Mouse (Mus musculus) 3T3-L1 (cell line): Measurements from ENCODE around the gene Col15a1.

Source experiments
- DNase-seq: peaks from one replicate; pipeline ENCODE4 v3.0.0-alpha.2; 2015; ENCODE audit warnings: low read depth, low spot score

The Col15a1 gene

GRCm38 (mm10) chr4:47207969-47208420 is at the start of gene Col15a1:
Gene Col15a1, plus strand, starts transcription at chr4:47208161.
- DNase-seq, result no peak

- no peak for DNase-seq
Measured at GRCm38 (mm10) chr4:47161103-47161755, 46.7 kb upstream of the Col15a1 start.

DNA sequence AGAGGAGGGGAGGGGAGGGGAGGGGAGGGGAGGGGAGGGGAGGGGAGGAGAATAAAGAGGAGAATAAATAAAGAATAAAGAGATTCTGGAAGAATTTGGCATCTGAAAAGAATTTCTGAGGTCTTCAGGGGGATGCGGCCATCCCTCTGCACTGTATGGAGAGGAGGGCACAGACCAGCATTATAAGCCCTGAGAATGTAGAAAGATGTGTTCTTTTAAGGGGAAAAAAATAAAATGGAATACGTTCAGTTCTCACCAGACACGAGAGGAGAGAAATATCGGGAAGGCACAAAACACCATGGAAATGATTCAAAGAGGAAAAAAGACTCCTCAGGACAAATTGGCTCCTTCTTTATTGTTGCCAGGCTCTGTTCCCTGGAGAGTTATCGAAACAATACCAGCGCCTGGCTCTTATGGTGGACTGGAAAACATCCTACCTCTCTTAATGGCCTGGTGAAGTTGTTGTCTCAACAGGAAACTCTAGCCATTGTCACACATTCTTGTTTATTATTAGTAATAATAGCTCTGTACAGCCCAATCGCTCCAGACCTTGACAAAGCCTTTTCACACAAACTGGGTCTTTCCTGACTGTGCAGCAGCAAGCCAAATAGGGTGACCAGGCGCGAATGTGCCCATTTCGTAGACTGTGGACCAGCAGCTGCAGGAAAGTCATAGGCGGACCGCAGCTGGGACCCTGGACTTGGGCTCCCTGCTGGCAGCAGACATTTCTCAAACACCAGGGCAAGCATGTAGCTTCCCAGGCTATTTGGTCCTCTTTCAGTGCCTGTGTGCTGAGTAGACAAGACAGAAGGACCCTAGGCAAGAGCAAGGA is 46.0 kb upstream of the Col15a1 start:
- no peak for DNase-seq

DNA sequence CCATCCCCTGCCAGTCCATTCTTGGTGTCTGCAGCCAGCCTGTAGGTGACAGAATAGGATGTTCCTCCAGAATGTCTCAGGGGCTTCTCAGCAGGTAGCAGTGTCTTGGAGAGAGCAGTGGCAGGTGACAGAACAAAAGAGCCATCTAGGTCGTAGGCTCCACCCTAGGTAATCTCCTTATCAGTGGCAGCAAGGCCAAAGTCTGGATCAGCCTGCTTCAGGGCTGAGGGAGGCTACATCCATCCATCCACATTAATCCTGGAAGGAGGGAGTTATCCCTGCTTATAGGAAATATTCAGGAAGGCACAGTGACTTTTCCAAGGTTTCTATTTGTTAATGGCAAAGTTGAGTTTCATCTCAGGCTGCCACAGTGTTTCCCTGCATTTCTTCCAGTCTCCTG is 35.6 kb upstream of the Col15a1 start:
- DNase-seq, result no peak

DNA sequence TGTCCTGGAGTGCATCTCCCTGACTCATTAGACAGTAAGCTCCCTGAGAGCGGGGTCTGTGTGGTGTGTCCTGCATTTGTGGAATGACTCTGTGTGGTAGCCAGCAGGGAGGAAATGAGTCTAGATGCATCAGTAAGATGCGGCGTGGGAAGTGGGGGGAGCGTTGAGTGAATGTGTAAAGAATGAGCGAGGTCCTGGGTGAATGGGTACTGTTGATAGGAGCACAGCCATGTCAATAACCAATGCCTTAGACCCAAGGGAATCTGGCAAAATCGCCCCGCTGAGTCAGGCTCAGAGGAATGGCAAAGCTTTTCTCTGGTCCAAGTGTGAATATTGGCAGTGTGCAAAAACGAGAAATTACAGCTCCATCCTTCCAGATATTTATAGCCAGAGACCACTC is 30.9 kb upstream of the Col15a1 start:
- peak; percentile 40 for DNase-seq

DNA sequence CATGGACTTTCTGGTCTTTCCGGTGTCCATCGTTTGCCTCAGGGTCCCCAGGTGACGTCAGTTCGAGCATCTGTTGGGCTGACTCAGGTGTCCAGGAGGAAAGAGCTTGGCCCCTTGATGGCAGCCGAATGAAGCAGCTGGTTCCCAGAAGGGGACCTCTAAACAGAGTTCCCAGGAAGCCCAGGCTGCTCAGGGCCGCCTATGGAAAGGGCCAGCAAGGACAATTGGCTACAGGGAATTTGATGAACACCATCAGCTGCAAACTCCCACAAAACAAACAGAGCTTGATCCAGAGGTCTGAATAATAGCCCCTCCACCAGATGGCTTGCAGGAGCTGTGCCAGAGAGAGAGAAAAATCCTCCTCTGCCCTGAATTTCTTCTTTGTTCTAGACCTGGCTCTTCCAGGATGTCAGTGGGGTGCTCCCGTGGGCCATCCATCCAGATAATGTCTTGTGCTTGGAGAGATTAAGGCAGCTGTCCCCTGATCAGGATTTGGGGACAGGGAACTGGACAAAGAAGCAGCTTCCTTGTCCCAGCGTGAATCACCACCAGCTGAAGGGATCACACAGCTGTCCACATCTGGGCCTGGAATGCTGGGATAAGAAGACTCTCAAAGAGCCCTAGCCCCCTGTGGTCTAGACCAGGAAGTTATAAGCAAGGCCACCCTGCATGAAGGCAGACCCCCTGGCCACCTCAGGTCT is 29.6 kb upstream of the Col15a1 start:
- DNase-seq, result no peak

- DNase-seq, result no peak
Measured at GRCm38 (mm10) chr4:47179535-47179934, 28.4 kb upstream of the Col15a1 start.

DNA sequence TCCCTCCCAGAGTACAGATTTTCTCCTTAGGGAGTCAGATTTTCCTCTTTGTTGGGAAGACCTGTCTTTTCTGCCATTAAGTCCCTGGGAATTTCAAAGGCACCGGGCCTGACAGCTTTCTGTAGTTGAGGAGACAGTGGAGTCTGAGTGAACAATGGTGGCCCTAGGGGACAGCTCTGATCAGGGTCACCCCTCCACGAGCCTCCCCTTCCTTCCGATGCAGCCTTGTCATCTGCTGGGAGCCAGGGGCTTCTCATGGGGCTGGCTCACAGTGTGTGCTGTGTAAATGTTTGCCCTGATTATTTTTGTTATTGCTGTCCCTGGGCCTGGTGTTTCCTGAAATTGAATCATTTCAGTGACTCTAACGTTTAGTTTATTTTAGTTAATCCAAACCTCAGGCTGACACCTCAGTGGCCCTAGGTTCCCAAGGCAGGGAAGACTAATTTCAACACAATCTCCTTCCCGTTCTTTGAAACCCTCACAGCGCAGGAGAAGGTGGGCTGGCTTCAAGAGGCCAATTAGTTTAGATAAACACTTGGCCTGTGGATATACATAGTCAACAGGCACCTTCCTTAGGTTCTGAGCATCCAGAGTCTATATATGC is 23.8 kb upstream of the Col15a1 start:
- no peak for DNase-seq

DNA sequence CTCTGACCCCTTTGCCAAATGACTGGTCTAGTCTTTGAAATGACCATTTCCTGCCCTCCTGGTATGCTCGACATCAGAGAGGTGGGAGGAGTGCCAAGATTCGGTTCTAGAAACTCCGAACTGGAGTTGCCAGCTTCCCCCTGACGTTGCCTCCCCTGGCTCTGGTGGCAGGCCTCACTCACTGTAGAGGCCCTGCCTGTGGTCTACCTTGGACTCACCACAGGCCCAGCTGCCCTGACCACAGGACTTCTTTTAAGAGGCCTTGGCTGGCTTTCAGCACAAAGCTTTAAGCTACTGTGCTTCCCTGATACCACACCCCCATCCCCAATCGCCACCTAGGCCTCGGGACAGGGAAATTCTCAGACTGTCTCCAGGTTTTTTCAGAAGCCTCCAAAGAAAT is 21.4 kb upstream of the Col15a1 start:
- peak; percentile 29 for DNase-seq

GRCm38 (mm10) chr4:47196173-47196572 is 11.8 kb upstream of the Col15a1 start:
- DNase-seq, result peak; percentile 44

- DNase-seq, result no peak
Measured at GRCm38 (mm10) chr4:47203643-47204042, 4.3 kb upstream of the Col15a1 start.

- no peak for DNase-seq
Measured at GRCm38 (mm10) chr4:47205846-47206245, 2.1 kb upstream of the Col15a1 start.

DNA sequence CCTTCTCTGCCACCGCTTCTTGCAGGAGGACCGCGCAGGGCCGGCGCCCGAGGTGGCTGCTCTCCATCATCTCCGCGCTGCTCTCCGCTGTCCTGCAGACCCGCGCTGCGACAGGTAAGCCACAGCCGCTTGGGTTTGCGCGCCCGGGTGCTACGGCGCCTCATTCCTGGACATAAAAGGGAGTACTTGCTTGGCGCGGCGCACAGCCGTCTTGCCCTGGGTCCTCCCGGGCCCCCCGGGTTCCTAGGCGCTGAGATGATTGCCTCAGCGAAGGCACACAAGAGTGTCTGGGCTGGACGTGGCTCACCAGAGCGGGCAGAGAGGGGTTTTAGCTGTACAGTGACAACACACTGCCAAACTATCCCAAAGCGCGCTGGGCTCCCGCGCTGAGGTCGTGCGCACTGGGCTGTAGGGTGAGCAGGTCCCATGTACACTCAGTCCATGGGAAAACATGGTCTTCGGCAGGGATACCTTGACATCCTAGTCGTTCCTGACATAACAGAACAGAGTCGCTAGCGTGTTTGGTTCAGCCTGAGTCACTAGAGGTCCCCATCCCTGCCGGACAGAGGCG is 545 bp downstream of the Col15a1 start:
- no peak for DNase-seq

DNA sequence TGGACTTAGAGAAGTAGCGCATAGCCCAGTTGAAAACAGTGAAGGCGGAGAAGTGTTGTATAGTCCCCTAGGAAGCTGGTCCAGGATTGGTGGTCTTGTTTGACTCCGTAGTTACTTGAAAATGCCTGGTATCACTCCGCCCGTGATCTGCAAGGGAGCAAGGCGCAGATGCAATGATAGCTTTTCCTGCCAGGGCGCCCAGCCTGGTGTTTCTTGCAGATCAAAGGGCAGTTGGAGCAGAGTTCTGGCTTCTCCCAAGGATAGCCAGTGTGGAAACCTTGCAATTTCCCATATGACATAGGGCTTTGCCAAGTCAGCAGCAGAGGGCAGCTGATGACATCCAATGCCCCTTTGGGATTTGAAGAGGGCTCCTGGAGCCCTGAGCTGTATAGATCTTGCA is 1.5 kb downstream of the Col15a1 start:
- no peak for DNase-seq

GRCm38 (mm10) chr4:47218828-47219227 is 10.9 kb downstream of the Col15a1 start:
- peak; percentile 81 for DNase-seq

- no peak for DNase-seq
Measured at GRCm38 (mm10) chr4:47219393-47219792, 11.4 kb downstream of the Col15a1 start.

DNA sequence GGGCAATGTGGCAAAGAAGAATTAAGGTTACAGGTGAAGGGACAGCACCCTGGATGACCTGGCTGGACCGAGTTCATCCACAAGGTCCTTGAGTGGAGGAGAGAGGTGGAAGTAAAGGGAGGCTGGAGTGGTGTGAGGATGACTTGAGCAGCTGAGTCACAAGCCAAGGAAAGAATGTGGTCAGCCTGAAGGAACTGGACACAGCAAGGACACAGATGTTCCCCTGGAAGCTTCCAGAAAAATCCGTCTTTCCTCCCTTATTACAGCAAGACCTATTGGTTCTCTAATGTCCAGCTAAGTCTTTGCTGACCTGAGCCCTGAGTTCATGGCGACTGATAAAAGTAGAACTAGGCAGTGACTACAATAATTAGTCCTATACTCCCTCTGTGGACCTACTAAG is 12.6 kb downstream of the Col15a1 start:
- no peak for DNase-seq

DNA sequence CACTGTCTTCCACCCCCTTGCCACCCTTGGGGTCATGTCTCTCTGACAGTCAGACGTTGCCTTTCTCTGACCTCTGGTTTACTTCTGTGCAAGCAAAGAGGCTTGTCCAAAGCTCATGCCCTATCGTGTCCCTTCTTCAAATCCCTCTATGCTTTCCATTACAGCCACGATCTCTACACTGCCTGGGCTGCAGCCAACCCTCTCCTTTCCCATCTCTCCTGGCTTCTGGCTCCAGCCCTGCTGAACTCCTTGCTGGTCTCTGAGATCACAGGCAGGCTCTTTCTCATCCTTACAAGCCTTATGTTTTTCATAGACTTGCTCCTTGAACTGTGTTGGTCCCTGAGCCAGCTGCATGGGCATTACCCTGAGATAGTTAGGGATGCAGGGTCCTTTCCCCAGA is 14.2 kb downstream of the Col15a1 start:
- DNase-seq, result no peak

DNA sequence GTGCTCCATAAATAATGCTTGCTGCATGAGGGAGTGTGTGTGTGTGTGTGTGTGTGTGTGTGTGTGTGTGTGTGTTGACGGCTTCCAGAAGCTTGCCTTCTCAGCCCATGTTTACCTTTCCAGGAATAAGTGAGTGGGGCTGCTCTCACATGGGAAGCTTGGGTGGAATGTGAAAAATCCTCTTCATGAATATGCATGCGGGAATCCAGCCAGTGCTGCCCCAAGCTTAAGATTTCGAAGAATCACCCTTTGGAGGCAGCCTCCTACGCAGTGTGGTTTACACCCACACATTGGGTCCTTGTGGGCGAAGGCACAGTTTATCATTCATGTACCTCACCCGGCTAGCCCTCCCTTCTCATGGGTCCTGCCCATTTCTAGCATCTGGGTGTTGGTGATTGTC is 18.0 kb downstream of the Col15a1 start:
- no peak for DNase-seq

DNA sequence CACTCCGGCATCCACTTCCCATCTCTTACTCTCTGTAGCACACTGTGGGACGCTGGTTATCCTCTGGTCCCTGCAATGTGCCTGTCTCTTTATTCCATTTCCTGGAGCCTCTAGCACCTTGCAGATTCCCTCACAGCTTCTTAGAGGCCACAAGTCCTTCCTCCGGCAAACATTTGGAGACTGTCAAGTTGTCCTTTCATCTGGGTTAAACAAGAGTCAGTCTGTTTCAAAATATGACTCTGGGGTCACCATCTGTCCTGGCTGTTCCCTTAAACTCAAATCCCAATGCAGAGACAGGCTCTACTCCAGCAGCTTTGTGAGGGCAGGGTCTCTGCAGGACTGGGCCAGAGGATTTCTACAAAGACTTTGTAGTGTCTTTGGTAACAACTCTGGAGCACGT is 19.1 kb downstream of the Col15a1 start:
- no peak for DNase-seq

DNA sequence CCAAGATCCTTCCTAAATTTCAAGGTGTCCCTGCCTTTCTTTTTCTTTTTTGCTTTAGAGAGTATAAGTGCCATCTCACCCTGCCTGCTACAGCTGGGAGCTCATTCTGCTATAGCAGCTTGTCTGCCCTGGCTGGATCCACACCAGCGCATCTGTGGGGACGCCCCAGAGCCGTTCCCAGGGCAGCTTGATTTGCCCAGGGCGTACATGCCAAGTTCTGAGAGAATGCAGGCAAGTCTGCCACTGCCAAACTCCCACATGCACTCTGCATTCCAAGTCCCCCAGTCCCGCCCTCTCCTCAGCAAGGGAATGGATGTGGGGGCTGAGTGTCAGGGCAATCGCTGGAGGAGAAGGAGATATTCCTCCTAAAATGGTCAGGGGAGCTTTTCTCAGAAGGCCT is 19.8 kb downstream of the Col15a1 start:
- peak; percentile 56 for DNase-seq

GRCm38 (mm10) chr4:47228945-47229344 is 21.0 kb downstream of the Col15a1 start:
- DNase-seq, result no peak
